Mouse (Mus musculus) gastrocnemius, postnatal 25 days (tissue): ENCODE measurements at regions not wholly inside any gene's neighbourhood (a gene's known extent, or its start where the extent isn't known, plus 50 kb on each side); places are given as distances from the start of the nearest gene placed in this dataset.

Experiments used
- DNase-seq: peaks from one replicate; pipeline ENCODE4 v3.0.0; 2022

DNA sequence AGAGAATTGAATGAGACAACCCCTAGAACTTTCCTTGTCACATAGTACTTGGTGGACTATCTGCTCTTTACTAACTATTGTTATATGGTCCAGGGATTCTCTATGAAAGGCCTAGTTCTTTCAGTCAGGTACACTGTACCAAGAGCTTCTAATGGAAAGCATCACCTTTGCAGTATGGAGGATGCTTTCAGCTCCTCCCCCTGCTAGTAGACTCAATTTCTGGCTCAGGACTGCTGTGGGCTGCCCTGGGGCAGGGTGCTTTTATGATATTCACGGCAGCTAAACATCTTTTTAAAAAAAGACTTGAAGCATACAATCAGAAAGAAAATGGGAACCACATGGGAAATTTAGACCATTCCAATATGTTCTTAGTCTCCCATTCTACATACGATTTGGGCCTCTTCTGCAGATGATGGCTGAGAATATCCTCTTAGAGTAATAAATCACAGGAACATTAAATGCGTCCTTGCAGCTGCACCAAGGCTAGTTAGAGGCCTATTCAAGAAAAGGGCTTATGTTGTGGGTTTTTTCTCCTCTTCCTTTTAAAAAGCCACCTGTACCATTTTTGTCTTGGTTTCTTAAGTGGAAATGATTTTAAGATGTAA lies 61.7 kb upstream of the 6030498E09Rik start:
- no peak for DNase-seq

DNA sequence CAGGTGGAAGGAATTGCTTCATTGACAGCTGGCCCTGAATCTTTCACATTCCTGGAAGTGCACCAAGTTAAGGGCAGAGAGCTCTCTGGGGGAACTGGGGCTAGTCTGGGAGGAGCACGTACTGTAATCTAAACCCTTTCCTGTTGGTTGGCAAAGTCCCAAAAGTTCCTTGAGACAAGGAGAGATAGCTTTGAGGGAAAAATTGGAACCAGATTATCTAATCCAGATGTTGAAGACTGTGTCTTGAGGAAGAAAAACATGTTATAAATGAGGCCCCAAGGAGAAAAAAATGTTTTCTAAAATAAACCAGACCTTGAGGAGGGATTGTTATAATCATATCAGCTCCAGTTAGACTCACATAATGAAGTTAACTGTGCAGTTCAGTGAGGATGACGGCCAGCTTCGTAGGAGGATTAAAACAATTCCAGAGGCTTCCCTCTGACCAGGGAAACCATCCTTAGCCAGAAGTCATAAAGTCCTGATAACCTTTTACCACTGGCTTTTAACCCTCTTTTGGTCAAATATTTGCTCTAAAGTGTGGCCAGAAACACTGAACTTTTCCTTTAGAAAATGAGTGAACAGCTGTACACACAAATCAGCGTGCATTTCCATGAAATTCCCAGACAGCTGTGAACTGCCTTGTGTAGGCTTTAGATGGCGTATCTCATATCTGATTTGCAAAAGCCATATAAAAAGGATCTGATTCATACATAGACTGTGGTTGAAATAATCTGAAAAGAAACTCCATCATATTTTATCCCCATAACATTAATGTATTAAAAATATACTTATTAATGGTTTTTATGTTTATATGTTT lies 60.8 kb upstream of the 6030498E09Rik start:
- peak; percentile 55 for DNase-seq
